Mouse (Mus musculus): ENCODE results near the gene Dennd1a.

DNA sequence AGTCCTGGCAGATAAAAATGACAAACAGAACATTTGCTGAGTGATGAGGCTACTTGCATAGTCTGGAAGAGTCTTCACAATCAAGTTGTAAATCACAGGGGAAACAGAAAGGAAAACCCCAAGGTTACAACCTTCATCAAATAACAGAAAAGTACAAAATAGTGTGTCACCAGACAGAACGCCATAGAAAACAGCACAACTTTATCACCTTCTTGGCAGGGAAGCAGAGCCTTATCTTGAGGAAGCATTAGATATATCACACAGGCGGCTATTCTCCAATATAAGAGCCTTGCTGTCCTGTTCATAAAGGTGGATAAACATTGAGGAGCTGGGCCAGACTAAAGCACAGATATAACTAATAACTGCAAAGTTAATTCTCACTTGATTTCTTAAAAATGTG is 225.7 kb downstream of the Dennd1a start:
- TF ChIP-seq CTCF (IDR thresholded peaks at IDR 0.05; ENCODE audit: control insufficient read depth, insufficient read depth, insufficient replicate concordance, low read depth, low read length) (no peak), POLR2A (IDR thresholded peaks at IDR 0.05; ENCODE audit: control insufficient read depth, low read depth, low read length) (no peak)
